ENCODE assay signal across 8 mouse cellular contexts in the genomic region with DNA sequence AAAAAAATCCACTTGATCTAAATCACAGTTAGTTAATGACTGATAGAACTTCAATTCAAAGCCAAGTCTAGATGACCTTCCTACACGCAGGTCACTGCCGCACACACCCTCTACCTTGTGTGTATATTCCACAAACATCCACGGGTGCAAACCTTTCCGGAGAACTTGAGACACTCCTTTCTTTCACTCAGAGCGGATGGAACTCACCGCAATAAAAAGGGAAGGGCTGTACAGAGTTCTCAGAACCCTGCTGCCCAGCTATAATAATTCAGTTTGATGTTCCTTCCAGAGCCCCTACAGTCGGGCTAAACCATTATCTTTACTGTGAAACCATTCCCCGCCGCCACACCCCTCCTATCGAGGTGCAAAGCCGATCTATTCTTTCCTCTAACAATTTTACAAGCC. TPM values are rescaled to one million over a fixed set of nuclear protein-coding genes. Genes with fewer than 3 reads are reported as not detected.
DNase-seq lines count a peak whose midpoint lies in the region; ATAC-seq and TF ChIP-seq lines count a peak whose summit lies in the region.

No protein-coding gene starts in this region.

- no peak for TF ChIP-seq POLR2A in embryonic fibroblast, embryonic 13.5 days (IDR thresholded peaks at IDR 0.05; ENCODE audit: low read depth, low read length)

- peak; percentile 8 for DNase-seq in right cerebral cortex, adult 18-20 months
- no peak for DNase-seq in right cerebral cortex, postnatal 36 days (ENCODE audit: low spot score in 2 of 2)
- no peak for DNase-seq in midbrain, embryonic 11.5 days (ENCODE audit: low spot score, missing footprints)
- no peak for DNase-seq in ovary, postnatal 36 days (ENCODE audit: low spot score)
- DNase-seq in cerebellum, postnatal 14 days, result no peak
- DNase-seq in cerebellum, adult 11 months, result no peak

- H3K4me2 ChIP-seq in kidney, embryonic 14.5 days (replicated peaks; ENCODE audit: low read depth, low read length), result peak overlapping the region; percentile 89
- peak overlapping the region; percentile 94 for H3K4me2 ChIP-seq in midbrain, embryonic 11.5 days

- no peak for TF ChIP-seq CTCF in embryonic fibroblast, embryonic 13.5 days (IDR thresholded peaks at IDR 0.05; ENCODE audit: borderline replicate concordance, insufficient read depth, low read length)

- H3K9me3 ChIP-seq in kidney, embryonic 14.5 days (ENCODE audit: control insufficient read depth, low read length), result no peaks in the 10 kb centered on the region
- H3K9me3 ChIP-seq in midbrain, embryonic 11.5 days (ENCODE audit: control insufficient read depth, low read length), result no peaks in the 10 kb centered on the region

- peak overlapping the region; percentile 80 for H3K9ac ChIP-seq in kidney, embryonic 14.5 days (ENCODE audit: low read depth, low read length)
- peak overlapping the region; percentile 85 for H3K9ac ChIP-seq in midbrain, embryonic 11.5 days (ENCODE audit: low read length)

- peak overlapping the region; percentile 91 for H3K4me3 ChIP-seq in embryonic fibroblast, embryonic 13.5 days (ENCODE audit: insufficient read depth, low read length)
- H3K4me3 ChIP-seq in kidney, embryonic 14.5 days (ENCODE audit: low read length), result peak overlapping the region; percentile 94
- peak overlapping the region; percentile 89 for H3K4me3 ChIP-seq in midbrain, embryonic 11.5 days (ENCODE audit: low read depth, low read length)

- H3K4me1 ChIP-seq in embryonic fibroblast, embryonic 13.5 days (ENCODE audit: control insufficient read depth, insufficient read depth, low read length), result no peaks in the 10 kb centered on the region
- peaks cover 14% of the 10 kb centered on the region; the same call in 1 of the 2 replicates for H3K4me1 ChIP-seq in kidney, embryonic 14.5 days (ENCODE audit: control insufficient read depth, insufficient read depth, low read length)
- peaks cover 6% of the 10 kb centered on the region; the same call in 1 of the 2 replicates for H3K4me1 ChIP-seq in midbrain, embryonic 11.5 days (ENCODE audit: control insufficient read depth, insufficient read depth, low read length)

- ATAC-seq in kidney, embryonic 14.5 days (ENCODE audit: low FRiP score, low TSS enrichment), result peak; percentile 19; the same call in 1 of the 2 replicates
- peak; percentile 7; the same call in 1 of the 2 replicates for ATAC-seq in midbrain, embryonic 11.5 days (ENCODE audit: low FRiP score)

- H3K27ac ChIP-seq in embryonic fibroblast, embryonic 13.5 days (ENCODE audit: insufficient read depth, low read length), result peak overlapping the region; percentile 74
- H3K27ac ChIP-seq in kidney, embryonic 14.5 days (ENCODE audit: low read depth, low read length), result peak overlapping the region; percentile 51; the same call in 1 of the 2 replicates
- H3K27ac ChIP-seq in midbrain, embryonic 11.5 days (ENCODE audit: low read depth, low read length), result no peak overlapping the region

- no peaks in the 10 kb centered on the region; the same call in 1 of the 2 replicates for H3K27me3 ChIP-seq in kidney, embryonic 14.5 days (ENCODE audit: control insufficient read depth, insufficient read depth, low read length)
- 0 out of 2 replicates have a peak, but pooled peaks cover 4% of the 10 kb centered on the region for H3K27me3 ChIP-seq in midbrain, embryonic 11.5 days (ENCODE audit: control insufficient read depth, insufficient read depth, low read length)

- WGBS in kidney, embryonic 14.5 days, result 4% methylated on average over 11 of the region's 11 CpGs
- 22% methylated on average over 11 of the region's 11 CpGs for WGBS in midbrain, embryonic 11.5 days

- no peaks in the 10 kb centered on the region for H3K36me3 ChIP-seq in kidney, embryonic 14.5 days (ENCODE audit: control insufficient read depth, insufficient read depth, low read length)
- H3K36me3 ChIP-seq in midbrain, embryonic 11.5 days (ENCODE audit: control insufficient read depth, insufficient read depth, low read length), result no peaks in the 10 kb centered on the region

RNA-seq across cellular contexts. Expression of gene Gne, which starts 12.2 kb away (rescaled TPM):
- polyA plus RNA-seq in embryonic fibroblast, embryonic 13.5 days (2011; ENCODE audit: insufficient read length, low read depth, missing spikeins), result 27.8 and 40.1 TPM in 2 replicates
- polyA plus RNA-seq in kidney, embryonic 14.5 days (2014; fragmentation: Nextera tagmentation; extraction: Ambion mirVana), result 14.4 and 23.2 TPM in 2 replicates
- 15.1 and 18.1 TPM in 2 replicates for polyA plus RNA-seq in midbrain, embryonic 11.5 days (2014; fragmentation: Nextera tagmentation; extraction: Ambion mirVana)
